Mouse (Mus musculus) ovary, adult 10 weeks (tissue): ENCODE data around the gene Wnt9a. TPM values are rescaled to one million over a fixed set of nuclear protein-coding genes. Genes with fewer than 3 reads are reported as not detected.

Experiments
- polyA plus RNA-seq: library from polyadenylated mRNA; stranded (reverse); fragments of 350-450 nt; fragmentation: Illumina TruSeq; extraction: RNeasy Lipid Tissue Mini Kit (QIAGEN cat#74804); gene quantifications from one replicate; pipeline ENCODE4 v1.2.3, GENCODE M21; 2014

Gene Wnt9a
- 0.94 TPM for polyA plus RNA-seq

DNA sequence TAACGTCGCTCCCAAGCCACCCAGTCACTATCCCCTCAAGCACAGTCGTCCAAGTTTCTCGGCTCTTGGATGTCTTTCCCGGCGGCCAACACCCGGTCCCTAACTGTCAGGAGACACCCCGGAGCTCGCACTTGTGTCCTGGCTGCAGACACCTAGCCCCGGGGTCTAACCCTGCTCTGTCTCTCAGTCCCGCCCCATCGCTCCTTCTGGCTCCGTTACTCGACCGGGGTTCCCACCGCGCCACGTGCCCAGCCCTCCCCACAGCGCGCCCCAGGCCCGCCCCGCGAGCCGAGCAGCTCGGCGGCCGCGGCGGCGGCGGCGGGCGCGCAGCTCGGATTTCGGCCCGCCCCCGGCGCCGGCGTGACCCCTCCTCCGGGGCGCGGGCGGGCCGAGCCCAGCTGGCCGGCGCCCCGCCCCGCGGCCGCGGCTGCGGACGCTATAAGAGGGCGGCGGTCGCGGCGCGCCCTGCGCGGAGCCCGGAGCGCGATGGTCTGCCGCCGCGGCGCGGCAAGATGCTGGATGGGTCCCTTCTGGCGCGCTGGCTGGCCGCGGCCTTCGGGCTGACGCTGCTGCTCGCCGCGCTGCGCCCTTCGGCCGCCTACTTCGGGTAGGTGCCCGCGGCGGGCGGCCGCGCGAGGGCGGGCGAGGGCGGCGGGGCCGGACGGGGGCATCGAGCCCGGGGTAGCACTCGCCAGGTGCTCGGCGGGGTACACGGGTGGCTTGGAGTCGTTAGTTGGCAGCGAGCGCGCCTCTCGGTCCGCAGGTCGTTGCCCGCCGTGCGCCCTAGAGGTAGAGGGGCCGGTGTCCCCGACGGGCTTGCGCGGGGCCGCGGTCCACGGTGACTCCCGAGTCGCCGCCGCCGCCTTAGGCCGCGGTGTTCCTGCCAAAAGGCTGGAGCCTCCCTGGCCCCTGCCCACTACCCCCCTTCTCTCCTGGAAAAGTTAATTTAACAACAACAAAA, at the start of gene Wnt9a:
Gene Wnt9a (plus strand): TSS at position 468 of the 961 bp plus-strand sequence.

DNA sequence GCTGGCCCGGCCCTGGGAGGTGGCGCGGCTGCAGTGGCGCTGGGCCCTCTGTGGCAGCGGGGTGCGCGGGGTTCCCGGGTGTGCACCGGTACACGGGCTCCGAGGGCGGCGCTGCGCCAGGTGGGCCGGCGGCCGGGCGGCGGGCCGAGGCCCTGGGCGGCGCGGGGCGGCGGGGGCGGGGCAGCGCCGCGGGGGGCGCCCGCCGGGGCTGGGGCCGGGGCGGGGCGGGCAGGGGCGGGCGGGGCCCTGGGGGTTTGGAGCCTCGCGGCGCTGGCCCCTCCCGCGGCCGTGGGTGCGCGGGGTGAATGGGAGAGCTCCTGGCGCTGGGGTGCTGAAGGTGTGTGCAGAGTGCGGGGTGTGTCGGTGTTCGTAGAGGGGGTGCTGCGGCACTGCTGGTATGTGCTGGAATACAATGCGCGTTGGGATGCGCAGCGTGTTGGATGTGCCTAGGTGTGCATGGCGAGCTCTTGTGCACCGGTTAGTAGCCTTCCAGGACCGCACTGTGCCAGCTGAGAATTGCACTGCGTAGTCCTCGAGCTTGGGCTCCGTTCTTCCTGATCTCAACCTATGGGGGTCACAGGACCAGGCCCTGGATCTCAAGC, 15.9 kb upstream of the Wnt9a start, which contains the start of gene Wnt3a:
Gene Wnt3a (minus strand): TSS at position 51 of the 602 bp plus-strand sequence.

DNA sequence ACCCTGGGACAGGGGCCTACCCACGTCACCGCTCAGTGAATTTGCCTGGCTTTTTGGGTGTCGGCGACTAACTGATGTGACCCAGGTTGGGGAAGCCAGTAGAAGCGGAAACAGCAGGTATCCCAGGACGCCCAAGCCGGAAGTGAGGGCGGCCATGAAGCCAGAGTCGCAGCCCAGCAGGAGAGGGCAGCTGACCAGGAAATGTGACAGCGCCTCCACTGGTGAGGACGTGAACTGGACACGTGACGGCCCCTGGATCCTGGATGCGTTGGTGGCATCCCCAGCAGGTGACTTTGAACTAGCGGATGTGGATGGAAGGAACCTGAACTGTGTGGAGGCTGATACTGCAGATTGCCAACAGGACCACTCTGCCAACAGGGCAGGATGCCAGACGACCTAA, 68.7 kb downstream of the Wnt9a start, which contains the start of gene Prss38:
Gene Prss38 (minus strand): TSS at position 183 of the 400 bp plus-strand sequence.

Other genes starting within 250 kb of the Wnt9a start
- gene Obscn, start 170.5 kb upstream of the Wnt9a start, polyA plus RNA-seq = not detected
- 1.6 TPM for gene Iba57, start 143.2 kb upstream of the Wnt9a start, polyA plus RNA-seq
- not detected for gene Gjc2, start 123.7 kb upstream of the Wnt9a start, polyA plus RNA-seq
- gene Guk1, start 114.7 kb upstream of the Wnt9a start, polyA plus RNA-seq = 2.0 TPM
- gene Mrpl55, start 104.4 kb upstream of the Wnt9a start, polyA plus RNA-seq = 12.1 TPM
- 1.9 TPM for gene 2310033P09Rik, start 98.6 kb upstream of the Wnt9a start, polyA plus RNA-seq
- 221 TPM for gene Arf1, start 78.7 kb upstream of the Wnt9a start, polyA plus RNA-seq
- not detected for gene Wnt3a, start 16.2 kb upstream of the Wnt9a start, polyA plus RNA-seq
- gene Prss38, start 68.7 kb downstream of the Wnt9a start, polyA plus RNA-seq = not detected
- 12.2 TPM for gene Jmjd4, start 143.1 kb downstream of the Wnt9a start, polyA plus RNA-seq
- 21.6 TPM for gene Snap47, start 144.3 kb downstream of the Wnt9a start, polyA plus RNA-seq
- 13.4 TPM for gene Zfp867, start 165.5 kb downstream of the Wnt9a start, polyA plus RNA-seq
- gene Zkscan17, start 219.8 kb downstream of the Wnt9a start, polyA plus RNA-seq = 5.4 TPM
- 1.1 TPM for gene Nlrp3, start 234.6 kb downstream of the Wnt9a start, polyA plus RNA-seq